Mouse (Mus musculus) erythroblast, embryonic 14.5 days (primary cell): Measurements from ENCODE around the gene Stx8.

Experiments
- GATA1 ChIP-seq: IDR thresholded peaks from 2 replicates; pipeline ENCODE4 v1.6.1; 2012; ENCODE audit warnings: low read length, inconsistent platforms, mixed read lengths
- TAL1 ChIP-seq: IDR thresholded peaks from 3 replicates; pipeline ENCODE4 v1.6.1; 2012; ENCODE audit warnings: low read length, inconsistent platforms, mixed read lengths

DNA sequence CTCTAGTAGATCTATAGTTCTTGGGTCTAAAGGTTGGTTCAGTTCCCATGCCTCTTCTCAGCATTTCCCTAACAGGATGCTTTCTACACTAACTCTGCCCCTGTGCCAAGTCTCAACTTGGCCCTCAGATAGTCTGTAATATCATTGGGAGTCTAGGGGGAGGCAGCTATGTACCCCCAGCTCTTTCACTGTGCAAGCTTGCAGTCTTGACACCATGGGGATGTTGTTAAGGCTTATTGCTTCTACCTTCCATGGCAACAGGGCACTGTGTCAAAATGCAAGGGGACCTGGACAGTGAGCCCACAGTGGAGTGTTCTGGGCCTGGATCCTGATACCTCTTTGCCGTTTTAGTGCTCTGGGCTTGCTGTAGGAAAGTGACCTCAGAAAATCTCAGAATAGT, 135.6 kb downstream of the Stx8 start:
- no peak for TF ChIP-seq TAL1
- no peak for TF ChIP-seq GATA1
